Mouse (Mus musculus): ENCODE results near the gene Stk32c. TPM values are rescaled to one million over a fixed set of nuclear protein-coding genes. Genes with fewer than 3 reads are reported as not detected.

The Stk32c gene
- polyA plus RNA-seq, 1 experiment from 2014 or later, result not detected

Other genes with a start within 250 kb of the Stk32c start
- gene Dpysl4, start 127.3 kb downstream of the Stk32c start, polyA plus RNA-seq (2016; fragmentation: Nextera tagmentation; extraction: Ambion mirVana), result 0.86 and 1.2 TPM in 2 replicates
- gene Lrrc27, start 319 bp downstream of the Stk32c start, polyA plus RNA-seq (2016; fragmentation: Nextera tagmentation; extraction: Ambion mirVana), result 0.52 and 0.80 TPM in 2 replicates
- 2.3 and 2.7 TPM in 2 replicates for gene Pwwp2b, start 35.2 kb upstream of the Stk32c start, polyA plus RNA-seq (2016; fragmentation: Nextera tagmentation; extraction: Ambion mirVana)
- gene Inpp5a, start 175.8 kb upstream of the Stk32c start, polyA plus RNA-seq (2016; fragmentation: Nextera tagmentation; extraction: Ambion mirVana), result 10.1 and 11.0 TPM in 2 replicates